Mouse (Mus musculus) liver, embryonic 14.5 days (tissue): ENCODE results near the gene Zfp385b.

Experiments used
- CTCF ChIP-seq: IDR thresholded peaks from 2 replicates; pipeline ENCODE4 v1.5.1; 2016; ENCODE audit warnings: antibody characterized with exemption, low read depth, control low read depth
- EP300 ChIP-seq: IDR thresholded peaks from 2 replicates; pipeline ENCODE4 v1.6.1; 2016; ENCODE audit warnings: antibody characterized with exemption, low read depth

GRCm38 (mm10) chr2:77681741-77682140 lies 137.7 kb downstream of the Zfp385b start:
- TF ChIP-seq CTCF (no peak), EP300 (no peak)
